Mouse (Mus musculus) urinary bladder, postnatal 36 days (tissue): ENCODE measurements around the gene Sim1.

Experiments
- DNase-seq, 2 experiments: peaks; one replicate each; pipeline ENCODE4 v3.0.0; 2022; ENCODE audit warnings: low spot score in 2 of 2, mixed read lengths in 1 of 2

Gene Sim1

GRCm38 (mm10) chr10:50901601-50902475 lies 7.3 kb downstream of the Sim1 start:
- DNase-seq: no peak

DNA sequence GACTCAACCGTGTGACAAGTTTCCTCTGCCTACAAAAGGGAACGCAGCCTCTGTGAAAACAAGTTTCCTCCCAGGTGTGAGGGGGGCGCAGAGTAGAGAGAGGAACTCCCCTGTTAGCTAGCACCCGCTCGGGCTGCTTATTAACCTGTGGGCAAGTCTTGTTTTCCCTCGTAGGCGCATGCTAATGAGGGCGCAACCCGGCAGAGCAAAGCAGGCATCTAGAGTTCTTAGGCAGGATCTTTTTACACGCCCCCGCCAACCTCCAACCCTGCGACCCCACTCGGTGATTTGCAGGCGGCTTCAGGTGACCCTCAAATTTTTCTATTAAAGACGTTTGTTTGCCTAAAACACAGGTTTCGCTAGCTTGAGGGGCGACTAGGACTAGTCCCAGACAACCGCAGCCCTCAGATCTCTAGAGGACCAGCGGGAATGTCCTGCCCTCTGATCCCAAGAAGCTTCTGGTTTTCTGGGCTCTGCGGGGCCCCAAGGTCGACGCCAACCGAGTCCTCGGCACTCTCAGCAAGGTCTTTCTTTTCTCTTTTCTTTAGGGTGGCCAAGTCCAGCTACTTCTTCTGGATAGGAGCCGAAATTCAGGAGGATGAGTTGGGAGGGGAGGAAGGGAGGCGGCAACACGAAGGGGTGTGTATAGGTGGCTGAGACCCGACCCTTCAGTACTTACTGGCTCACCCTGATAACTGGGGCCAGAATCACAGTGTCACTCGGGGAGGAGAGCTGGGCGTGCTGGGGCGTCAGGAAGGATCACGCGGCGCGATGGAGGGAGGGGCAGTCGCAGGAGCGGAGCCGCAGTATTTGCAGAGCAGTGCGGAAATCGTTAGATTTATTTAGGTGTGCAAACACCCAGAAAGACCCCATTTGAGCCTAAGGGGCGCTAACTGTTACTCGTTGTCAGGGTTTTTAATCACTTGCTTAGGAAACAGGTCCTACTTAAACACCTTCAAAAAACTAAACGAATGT lies 8.5 kb downstream of the Sim1 start:
- DNase-seq: no peak

- DNase-seq: no peak
Measured at GRCm38 (mm10) chr10:50903846-50904763, 9.6 kb downstream of the Sim1 start.

- no peak for DNase-seq
Measured at GRCm38 (mm10) chr10:50904764-50905701, 10.5 kb downstream of the Sim1 start.

GRCm38 (mm10) chr10:50910400-50910799 lies 15.8 kb downstream of the Sim1 start:
- no peak for DNase-seq

DNA sequence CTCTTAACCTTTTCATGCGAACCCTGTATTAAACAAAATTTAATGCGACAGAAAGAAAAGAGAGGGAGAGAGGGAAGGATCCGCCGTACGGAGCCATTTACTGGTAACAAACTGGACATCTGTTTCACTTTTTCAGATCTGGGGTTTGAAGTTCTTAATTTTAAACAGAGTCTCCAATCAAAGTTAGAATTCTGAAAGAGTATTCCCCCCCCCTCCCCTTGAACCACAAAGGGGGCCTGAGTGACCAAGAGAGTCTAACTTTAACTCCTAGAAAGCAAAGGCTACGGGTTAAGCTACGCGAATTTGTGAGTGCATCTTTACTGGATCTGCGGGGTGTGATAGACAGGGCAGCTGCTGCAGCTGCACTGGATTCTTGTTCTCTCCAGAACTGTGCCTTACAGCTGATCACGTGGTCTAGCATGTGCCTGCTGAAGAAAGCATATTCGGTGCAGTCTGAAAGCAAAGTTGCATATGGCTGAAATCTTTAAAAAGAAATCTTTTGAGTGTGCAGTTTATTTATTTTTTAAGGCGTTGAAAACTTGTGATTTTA lies 16.4 kb downstream of the Sim1 start:
- DNase-seq: no peak

GRCm38 (mm10) chr10:50915607-50916006 lies 21.1 kb downstream of the Sim1 start:
- DNase-seq: no peak

DNA sequence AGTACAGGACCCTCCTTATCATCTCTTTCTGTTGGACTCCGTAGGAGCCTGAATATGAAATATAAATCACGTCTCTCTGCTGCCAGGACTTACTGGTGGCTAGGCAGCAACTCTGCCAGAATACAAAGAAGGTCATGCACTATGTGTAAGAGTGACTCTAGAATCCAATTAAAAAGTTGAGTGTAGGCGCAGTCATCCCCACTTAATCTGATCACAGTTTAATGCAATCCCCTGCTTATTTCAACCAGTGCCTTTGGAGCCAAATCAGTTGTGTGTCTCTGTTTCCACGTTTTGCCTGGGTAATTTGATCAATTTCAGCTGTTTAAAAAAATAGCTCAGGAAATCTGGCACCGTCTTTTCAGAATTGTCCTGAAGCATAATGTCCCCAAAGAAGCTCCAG lies 34.7 kb downstream of the Sim1 start:
- DNase-seq: no peak

GRCm38 (mm10) chr10:50935673-50936072 lies 41.1 kb downstream of the Sim1 start:
- no peak for DNase-seq

GRCm38 (mm10) chr10:50973625-50974024 lies 79.1 kb downstream of the Sim1 start:
- DNase-seq: no peak

- no peak for DNase-seq
Measured at GRCm38 (mm10) chr10:50981849-50982248, 87.3 kb downstream of the Sim1 start.

- DNase-seq: no peak
Measured at GRCm38 (mm10) chr10:50983620-50984019, 89.1 kb downstream of the Sim1 start.

GRCm38 (mm10) chr10:51007798-51008197 lies 113.2 kb downstream of the Sim1 start:
- no peak for DNase-seq

DNA sequence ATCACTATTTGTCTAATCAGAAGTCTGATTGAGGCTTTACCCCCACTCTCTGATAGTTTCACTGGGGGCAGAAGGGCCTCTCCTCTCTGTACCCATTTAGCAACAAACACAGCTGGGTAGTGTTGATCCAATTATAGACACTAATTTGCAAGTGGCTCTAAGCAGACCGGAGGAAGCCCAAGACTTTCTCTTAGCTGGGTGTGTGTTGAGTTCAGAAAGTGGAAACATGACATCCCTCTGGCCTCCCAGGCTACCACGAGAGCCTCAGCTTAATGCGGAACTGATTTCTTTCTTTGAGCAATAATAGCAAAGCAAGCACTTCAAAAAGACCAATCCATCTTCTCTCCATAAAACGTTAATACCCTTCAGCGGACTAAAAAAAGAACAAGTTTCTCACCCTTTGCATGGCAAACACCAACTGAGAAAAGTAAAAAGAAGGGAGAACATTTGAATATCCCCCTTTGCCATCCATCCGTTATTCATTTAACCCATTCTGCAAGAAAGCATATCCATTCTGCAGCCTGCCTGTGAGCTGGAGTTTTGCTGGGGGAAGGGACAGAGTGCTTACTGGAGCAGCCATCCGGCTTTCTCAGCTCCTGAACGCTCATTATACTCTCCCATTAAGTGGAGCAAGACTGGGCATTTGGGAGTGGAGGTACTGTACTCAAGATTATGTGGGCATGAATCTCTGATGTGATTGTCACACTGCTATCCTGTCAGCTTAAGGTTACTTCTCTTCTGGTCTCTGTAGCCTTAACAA lies 117.0 kb downstream of the Sim1 start:
- DNase-seq: no peak

DNA sequence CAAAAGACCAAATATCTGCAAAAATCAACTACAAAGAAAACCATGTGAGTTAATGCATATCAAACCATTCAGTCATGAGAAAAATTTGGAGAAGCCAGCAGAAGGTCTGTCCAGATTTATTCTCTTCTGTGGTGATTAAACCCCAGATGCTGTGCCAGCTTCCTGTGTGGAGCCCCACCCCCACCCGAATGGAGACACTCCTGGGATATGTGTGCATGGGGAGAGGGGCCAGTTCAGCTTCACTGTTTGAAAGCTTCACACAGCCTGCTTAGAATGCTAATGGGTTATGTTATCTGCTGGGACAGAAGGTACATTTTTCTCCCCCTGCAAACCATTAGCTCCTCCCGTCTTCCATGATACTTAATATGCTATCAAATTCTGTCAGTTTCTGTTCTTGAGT lies 120.3 kb downstream of the Sim1 start:
- no peak for DNase-seq

GRCm38 (mm10) chr10:51015362-51015761 lies 120.8 kb downstream of the Sim1 start:
- DNase-seq: no peak

DNA sequence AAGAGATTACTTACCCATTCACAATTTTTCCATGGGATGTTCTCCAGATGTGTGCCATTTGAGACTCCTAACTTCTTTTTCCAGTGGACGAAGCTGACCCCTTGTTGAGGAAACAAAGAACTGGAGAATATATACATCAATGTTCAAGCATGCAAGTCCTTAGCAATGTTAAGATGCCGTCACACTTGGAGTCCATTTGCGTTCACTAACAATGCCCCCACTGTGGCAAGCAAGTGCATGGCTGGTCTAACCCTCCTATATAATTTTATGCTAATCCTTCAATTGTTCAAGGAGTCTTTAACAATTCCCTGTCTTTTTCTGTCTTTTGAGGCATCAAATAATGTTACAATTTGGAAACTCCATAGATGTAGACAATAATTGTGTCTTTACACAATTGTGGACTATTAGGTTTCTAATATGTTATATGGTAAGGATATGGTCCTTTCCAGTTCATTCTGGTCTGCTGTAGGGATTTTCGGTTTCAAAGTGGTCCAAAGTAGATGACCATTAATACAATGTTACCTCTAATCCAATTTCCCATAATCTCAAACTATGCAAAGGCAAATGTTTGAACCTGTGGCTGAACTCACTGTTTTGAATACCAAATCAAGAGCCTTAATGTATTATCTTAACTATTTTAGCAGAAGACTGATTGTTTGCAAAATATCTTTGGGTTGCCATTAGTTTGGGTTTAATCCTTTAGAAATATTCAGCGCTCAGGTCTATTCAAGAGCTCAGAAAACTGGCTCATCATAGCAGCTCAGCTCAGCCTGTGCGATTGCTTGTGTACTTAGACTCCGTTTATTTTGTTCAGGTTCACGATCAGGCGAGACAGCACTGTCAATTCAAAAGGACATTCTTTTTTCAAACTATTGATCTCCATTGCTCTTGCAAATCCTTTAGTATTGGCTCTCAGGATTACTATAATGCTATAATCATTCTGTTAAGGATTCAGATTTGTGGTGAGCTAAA lies 129.0 kb downstream of the Sim1 start:
- DNase-seq: no peak
